Mouse (Mus musculus) gastrocnemius, adult 2 months (tissue): ENCODE results near the gene Nap1l5. TPM values are rescaled to one million over a fixed set of nuclear protein-coding genes. Genes with fewer than 3 reads are reported as not detected.

Experiments used
- DNase-seq: peaks from one replicate; pipeline ENCODE4 v3.0.0; 2022
- H3K27ac ChIP-seq: fragments of 200-600 bp; 2 replicates; pipeline ENCODE4 v1.8.1; 2022; ENCODE audit warnings: mild to moderate bottlenecking
- H3K4me3 ChIP-seq: fragments of 200-600 bp; 2 replicates; pipeline ENCODE4 v1.8.1; 2022; ENCODE audit warnings: mild to moderate bottlenecking, moderate library complexity
- CTCF ChIP-seq: fragments of 200-600 bp; IDR thresholded peaks from 2 replicates; pipeline ENCODE4 v1.8.1; 2022; ENCODE audit warnings: antibody characterized with exemption, mild to moderate bottlenecking, moderate library complexity
- intact Hi-C: fragments of 180-260 bp; cut with DNase I; formaldehyde crosslinking; loops from one replicate; pipeline ENCODE4 v1.15.1; 2025
- total RNA-seq, 2 experiments: library from RNA; stranded (reverse); gene quantifications; 2 replicates each; pipeline ENCODE4 v1.2.3; 2021

The Nap1l5 gene
- total RNA-seq, 2 experiments from 2014 or later: 0.15 to 0.20 TPM

DNA sequence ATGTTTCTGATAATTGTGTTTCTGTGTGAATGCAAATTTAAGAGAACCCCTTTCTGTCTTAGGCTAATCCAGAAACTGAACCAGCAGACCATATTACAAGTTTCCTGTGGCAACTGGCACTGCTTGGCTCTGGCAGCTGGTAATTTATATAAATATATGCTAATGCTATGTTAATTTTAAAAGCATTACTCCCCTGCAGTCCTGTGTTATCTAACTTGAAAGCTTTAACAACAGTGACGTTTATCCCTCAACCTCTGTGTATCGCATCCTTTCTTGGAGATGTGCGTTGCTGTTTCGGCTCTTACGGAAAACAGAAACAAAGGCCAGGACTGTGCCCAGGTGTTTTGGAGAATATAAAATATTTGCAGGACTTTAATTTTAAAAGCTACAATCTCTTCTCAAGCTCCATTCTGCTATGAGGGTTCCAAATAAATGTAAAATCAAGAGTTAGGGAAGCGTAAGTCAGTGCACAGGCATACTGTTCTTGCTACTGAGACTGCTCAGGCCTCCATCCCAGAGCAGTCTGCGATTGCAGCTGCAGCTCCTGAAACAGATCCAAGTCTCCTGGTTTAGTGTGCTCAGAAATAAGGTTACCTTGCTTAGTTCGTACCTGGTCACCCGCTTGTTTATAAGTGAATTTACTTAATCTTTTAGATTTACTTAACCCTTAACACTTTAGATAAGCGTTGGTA is 51.1 kb downstream of the Nap1l5 start:
- no peak for DNase-seq
- no peak for TF ChIP-seq CTCF
- no peak overlapping the region for H3K4me3 ChIP-seq
- intact Hi-C loops: no loop called here
- no peak overlapping the region; the same call in 1 of the 2 replicates for H3K27ac ChIP-seq

Other genes starting within 250 kb of the Nap1l5 start
- gene Herc3, start 75.6 kb downstream of the Nap1l5 start, total RNA-seq: 10 to 100 TPM; 26.8 to 65.5 TPM
- 10 to 100 TPM in 1 of 2 experiments, 1 to 10 TPM in 1; 7.6 to 12.6 TPM for gene Fam13a, start 117.5 kb upstream of the Nap1l5 start, total RNA-seq